Mouse (Mus musculus): ENCODE measurements at regions not wholly inside any gene's neighbourhood (a gene's known extent, or its start where the extent isn't known, plus 50 kb on each side); places are given as distances from the start of the nearest gene placed in this dataset.
A peak's percentile ranks its signal among the peaks of the same experiment; 100 is the strongest.

- DNase-seq: no peak
These were observed 301.4 kb upstream of the Cd180 start for GRCm38 (mm10) chr13:102391911-102392310.

GRCm38 (mm10) chr13:102392868-102393661, 300.3 kb upstream of the Cd180 start:
- DNase-seq: no peak

- no peak for DNase-seq
These were observed 299.7 kb upstream of the Cd180 start for GRCm38 (mm10) chr13:102393662-102393970.

GRCm38 (mm10) chr13:102394057-102394456, 299.3 kb upstream of the Cd180 start:
- DNase-seq: no peak

GRCm38 (mm10) chr13:102397411-102397810, 295.9 kb upstream of the Cd180 start:
- DNase-seq: no peak

GRCm38 (mm10) chr13:102411840-102412239, 281.5 kb upstream of the Cd180 start:
- DNase-seq: peak; percentile 14

GRCm38 (mm10) chr13:102434372-102434954, 258.9 kb upstream of the Cd180 start:
- no peak for DNase-seq

GRCm38 (mm10) chr13:102442676-102443075, 250.7 kb upstream of the Cd180 start:
- DNase-seq: no peak

GRCm38 (mm10) chr13:102447310-102447709, 246.0 kb upstream of the Cd180 start:
- DNase-seq: no peak

GRCm38 (mm10) chr13:102449416-102450121, 243.8 kb upstream of the Cd180 start:
- no peak for DNase-seq

GRCm38 (mm10) chr13:102451176-102451575, 242.2 kb upstream of the Cd180 start:
- DNase-seq: no peak

GRCm38 (mm10) chr13:102458711-102459110, 234.6 kb upstream of the Cd180 start:
- no peak for DNase-seq

- DNase-seq: no peak
These were observed 229.4 kb upstream of the Cd180 start for GRCm38 (mm10) chr13:102463993-102464392.

- DNase-seq: no peak
These were observed 211.5 kb upstream of the Cd180 start for GRCm38 (mm10) chr13:102481906-102482305.

- no peak for DNase-seq
These were observed 210.9 kb upstream of the Cd180 start for GRCm38 (mm10) chr13:102482451-102482850.

- DNase-seq: no peak
These were observed 205.8 kb upstream of the Cd180 start for GRCm38 (mm10) chr13:102487416-102488097.

GRCm38 (mm10) chr13:102491370-102491769, 202.0 kb upstream of the Cd180 start:
- DNase-seq: no peak

- DNase-seq: no peak
These were observed 189.0 kb upstream of the Cd180 start for GRCm38 (mm10) chr13:102504157-102504947.

- no peak for DNase-seq
These were observed 186.1 kb upstream of the Cd180 start for GRCm38 (mm10) chr13:102507226-102507625.

- DNase-seq: no peak
These were observed 185.4 kb upstream of the Cd180 start for GRCm38 (mm10) chr13:102507916-102508315.

- DNase-seq: no peak
These were observed 182.6 kb upstream of the Cd180 start for GRCm38 (mm10) chr13:102510733-102511279.

All from adrenal gland, adult 8-10 months (tissue).